Mouse (Mus musculus) cerebellum, adult (tissue): ENCODE data around the gene Tango6.
"Not testable (repeated sequence)": the region's sequence is repeated elsewhere in the genome, so short reads cannot be mapped to it uniquely, and the experiment has no call there.

ENCODE experiments used
- ATAC-seq: cut with Nextera tagmentation; 2 replicates; pipeline ENCODE4 v1.9.2; 2017; ENCODE audit warnings: mild to moderate bottlenecking, moderate library complexity, mixed read lengths; ENCODE audit not compliant: insufficient number of reproducible peaks, low FRiP score, low TSS enrichment

The Tango6 gene

DNA sequence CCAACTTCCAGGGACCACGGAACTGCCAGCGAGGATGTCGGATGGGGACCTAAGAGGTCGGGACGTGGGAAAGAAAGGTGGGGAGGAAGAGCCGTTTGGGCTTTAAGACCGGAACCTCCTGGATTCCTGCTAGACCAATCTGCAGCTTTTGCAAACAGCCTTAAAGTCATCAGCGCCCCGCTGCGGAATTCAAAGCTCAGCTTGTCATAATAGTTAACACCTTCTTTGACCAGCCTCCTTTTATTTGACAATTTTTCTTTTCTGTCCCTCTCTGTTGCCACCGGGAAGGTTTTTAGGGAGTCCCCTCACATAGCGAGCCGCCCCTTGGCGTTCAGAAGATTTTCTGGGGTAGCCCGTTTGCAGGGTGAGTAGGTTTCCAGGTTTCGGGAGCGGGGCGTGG, 187.2 kb downstream of the Tango6 start, which contains the start of gene Has3:
Has3 (plus strand) TSS at position 192 of the 400 bp plus-strand sequence.
- ATAC-seq = no peak

DNA sequence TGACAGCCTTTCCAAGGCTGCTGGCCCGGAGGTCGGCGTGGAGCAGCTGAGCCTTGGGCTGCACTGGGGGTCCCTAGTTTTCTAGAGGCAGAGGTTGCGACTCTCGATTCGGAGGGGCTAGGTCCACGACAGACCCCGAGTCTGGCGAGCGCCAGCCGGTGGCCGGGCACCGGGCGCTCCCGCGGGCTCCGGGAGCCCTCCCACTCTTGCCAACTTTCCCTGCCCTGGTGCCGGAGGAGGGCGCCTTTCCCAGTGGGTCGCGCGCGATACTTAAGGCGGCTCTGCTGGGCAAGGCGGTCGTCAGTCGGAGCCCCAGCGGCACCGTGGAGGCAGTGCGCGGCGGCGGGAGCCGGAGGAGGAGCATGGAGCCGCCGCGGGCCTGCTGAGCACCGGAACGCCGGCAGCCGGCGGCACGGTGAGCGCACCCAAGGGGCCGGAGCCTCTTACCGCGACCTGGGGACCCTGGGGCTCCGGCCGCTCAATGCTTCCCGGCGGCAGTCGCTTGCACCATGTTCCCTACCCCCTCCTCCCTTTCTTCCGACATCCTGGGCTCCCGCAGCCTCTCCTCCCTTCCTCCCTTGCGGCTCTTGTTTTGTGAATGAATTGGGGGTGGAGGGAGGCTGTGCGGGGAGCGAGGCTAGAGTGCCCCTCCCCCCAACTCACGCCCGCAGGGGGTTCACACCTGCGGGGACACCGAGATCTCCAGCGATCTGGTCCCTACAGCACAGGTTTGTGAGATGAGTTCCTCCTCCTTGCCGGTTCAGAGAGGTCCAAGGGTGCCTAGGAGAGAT, 187.9 kb downstream of the Tango6 start:
- ATAC-seq = peak; percentile 43; the same call in 1 of the 2 replicates

DNA sequence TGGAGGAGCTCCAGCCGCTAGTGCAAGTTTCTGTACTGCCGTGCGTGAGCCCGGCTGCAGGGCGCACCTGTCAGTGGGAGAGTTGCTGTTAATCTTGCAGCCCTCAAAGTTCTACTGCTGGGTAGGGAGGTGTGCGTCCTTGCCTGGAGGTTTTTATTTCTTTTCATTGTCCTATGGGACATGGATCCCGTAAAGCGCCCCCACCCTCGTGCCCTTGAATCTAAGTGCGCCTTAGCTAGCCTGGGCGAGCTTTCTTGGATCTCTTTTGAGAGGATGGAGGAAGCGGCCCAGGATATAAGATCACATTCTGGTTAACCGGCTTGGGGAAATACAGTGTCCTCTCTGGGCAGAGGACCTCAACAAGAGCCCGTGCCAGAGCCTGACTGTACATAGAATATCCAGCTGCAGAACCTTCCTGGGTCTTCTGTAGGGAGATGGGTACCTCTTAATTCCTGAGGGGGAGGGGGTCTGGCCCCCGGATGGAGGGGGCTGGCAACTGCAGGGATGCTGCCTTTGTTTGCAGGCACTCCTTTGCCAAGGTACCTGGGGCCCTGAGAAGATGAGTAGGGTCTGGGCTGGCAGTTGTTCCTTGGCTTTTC, 188.6 kb downstream of the Tango6 start:
- ATAC-seq = 0 out of 2 replicates have a peak, but pooled peaks have one; percentile 31

GRCm38 (mm10) chr8:106871931-106872371, 189.1 kb downstream of the Tango6 start:
- ATAC-seq = peak; percentile 36

- no peak for ATAC-seq
These were observed 189.7 kb downstream of the Tango6 start for GRCm38 (mm10) chr8:106872454-106873034.

- ATAC-seq = no peak
These were observed 197.3 kb downstream of the Tango6 start for GRCm38 (mm10) chr8:106880121-106880707.

DNA sequence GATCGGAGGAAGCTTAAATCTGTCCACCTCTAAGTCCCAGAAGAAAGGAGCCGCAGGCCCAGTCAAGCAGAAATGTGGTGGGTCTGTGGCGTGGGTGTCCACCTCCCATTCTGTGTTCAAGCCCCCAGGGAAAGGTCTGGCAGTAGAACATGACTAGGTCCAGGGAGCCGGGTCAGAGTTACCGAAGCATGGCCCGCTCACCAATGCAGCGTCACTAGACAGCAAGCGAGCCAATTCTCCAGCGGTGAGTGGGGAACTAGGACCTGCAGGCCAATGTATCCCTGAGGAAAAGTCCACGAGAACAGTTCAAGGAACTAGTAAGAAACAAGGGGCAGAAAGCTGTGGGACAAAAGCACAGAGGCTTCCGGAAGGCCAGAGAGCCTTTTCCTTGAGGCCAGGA, 201.2 kb downstream of the Tango6 start:
- ATAC-seq = not testable (repeated sequence)

DNA sequence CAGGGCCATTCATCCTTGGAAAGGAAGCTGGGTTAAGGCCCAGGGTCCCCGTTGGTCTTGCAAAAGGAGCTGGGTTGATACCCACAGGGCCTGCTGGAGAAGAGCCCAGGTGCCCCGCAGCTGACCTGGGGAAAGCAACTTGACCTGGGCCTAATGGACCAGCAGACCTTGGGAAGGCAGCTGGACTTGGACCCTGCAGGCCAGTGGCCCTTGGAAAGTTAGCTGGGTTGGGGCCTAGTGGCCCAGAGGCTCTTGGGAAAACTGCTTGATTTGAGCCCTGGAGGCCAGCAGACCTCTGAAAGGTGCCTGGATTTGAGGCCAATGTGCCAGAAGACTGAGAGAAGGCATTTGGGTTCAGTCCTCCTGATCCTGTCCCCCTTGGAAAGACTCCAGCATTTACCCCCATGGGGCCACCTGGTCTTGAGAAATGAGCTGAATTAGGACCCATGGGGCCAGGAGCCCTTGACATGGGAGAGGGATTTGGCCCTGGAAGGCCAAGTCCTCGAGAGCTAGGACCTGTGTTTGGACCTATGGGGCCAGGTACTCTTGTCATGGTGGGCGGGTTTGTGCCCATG, 202.0 kb downstream of the Tango6 start:
- ATAC-seq = not testable (repeated sequence)

GRCm38 (mm10) chr8:106887336-106888189, 204.7 kb downstream of the Tango6 start:
- ATAC-seq = peak; percentile 69

DNA sequence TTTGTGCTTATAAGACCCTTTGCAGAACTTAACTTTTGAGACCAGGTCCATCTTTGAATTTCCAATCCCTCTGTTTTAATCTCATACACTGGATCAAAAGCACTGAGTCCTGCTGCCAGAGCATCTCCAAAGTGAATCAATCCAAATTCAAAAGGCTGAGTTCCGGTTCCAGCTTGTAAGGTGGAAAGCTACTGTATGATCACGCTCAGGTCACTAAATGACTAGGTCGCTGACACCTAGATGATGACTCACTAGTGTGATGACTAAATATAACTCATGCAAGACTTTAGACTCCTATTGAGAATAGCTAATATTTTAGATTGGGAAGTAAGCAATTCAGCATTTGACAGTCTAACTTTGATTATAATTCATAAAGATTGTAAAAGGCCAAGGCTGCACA, 205.9 kb downstream of the Tango6 start:
- ATAC-seq = no peak

DNA sequence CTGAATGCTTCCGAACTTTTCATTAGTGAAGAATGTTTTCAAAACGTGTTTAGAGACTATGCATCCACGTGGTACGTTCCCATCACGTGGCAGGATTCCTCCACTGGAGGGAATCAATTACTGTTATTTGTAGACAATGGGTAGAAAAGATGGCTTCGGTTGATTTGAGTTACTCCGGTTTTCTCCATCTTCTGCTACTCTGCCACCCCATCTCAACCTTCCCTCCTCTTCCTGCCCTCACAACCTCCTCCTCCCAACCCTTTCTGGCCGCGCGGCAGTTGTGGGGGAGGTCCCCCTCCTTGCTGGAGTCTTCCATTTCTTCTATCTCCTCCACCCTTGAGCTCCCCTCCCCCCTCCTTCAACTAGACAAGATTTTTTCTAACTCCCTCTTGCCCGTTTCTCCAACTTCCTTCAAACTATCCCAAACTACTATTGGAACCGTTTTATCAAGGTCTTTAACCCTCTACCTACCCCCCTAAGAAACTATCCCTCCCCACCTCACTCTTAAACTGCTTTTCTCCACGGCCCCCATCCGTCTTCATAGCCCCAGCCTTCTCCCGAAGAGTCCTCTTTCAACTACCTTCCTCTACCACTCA, 209.4 kb downstream of the Tango6 start:
- no peak for ATAC-seq

- peak; percentile 56 for ATAC-seq
These were observed 210.1 kb downstream of the Tango6 start for GRCm38 (mm10) chr8:106892806-106893451.

- peak; percentile 94 for ATAC-seq
These were observed 210.8 kb downstream of the Tango6 start, which contains the start of gene Utp4 for GRCm38 (mm10) chr8:106893481-106894156. Utp4 (plus strand) TSS chr8:106893636.

DNA sequence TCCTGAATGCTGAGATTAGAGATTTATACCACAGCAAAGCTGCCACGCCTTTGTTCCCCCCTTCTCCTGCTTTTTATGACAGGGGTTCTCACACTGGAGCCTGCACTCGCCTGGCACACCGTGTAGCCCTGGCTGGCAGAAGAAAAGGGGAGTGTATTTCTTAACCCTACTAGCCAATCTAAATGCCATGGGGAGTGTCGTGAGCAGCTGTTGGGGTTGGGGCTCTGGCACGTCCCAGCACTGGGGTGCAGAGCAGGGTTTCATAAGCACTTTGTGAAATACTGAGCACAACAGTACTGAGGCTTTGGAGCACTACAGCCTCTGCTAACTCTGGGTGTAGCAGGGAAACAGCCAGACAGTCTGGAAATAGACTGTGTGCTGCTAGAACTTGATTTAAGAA, 216.6 kb downstream of the Tango6 start:
- no peak for ATAC-seq
